Mouse (Mus musculus) thymus, adult 2 months (tissue): ENCODE data around the gene Scube3. TPM values are rescaled to one million over a fixed set of nuclear protein-coding genes. Genes with fewer than 3 reads are reported as not detected.

Experiments used
- DNase-seq: peaks from one replicate; pipeline ENCODE4 v3.0.0; 2021
- H3K27ac ChIP-seq: fragments of 200-500 bp; 2 replicates; pipeline ENCODE4 v1.5.1; 2012; ENCODE audit warnings: low read length, control low read depth; ENCODE audit not compliant: control insufficient read depth, insufficient read depth
- H3K27me3 ChIP-seq: fragments of 200-500 bp; 2 replicates; pipeline ENCODE4 v1.6.1; 2012; ENCODE audit warnings: mild to moderate bottlenecking, low read length, moderate library complexity, mixed read lengths; ENCODE audit not compliant: control insufficient read depth, insufficient read depth
- H3K36me3 ChIP-seq: fragments of 200-500 bp; 2 replicates; pipeline ENCODE4 v1.6.1; 2012; ENCODE audit warnings: mild to moderate bottlenecking, low read length, moderate library complexity; ENCODE audit not compliant: control insufficient read depth, insufficient read depth
- H3K4me1 ChIP-seq: fragments of 200-500 bp; replicated peaks from 2 replicates; pipeline ENCODE4 v1.6.1; 2012; ENCODE audit warnings: low read length; ENCODE audit not compliant: control insufficient read depth, insufficient read depth
- H3K4me3 ChIP-seq: fragments of 200-500 bp; 2 replicates; pipeline ENCODE4 v1.5.1; 2012; ENCODE audit warnings: mild to moderate bottlenecking, low read length, control low read depth, moderate library complexity; ENCODE audit not compliant: control insufficient read depth, insufficient read depth
- CTCF ChIP-seq: fragments of 200-500 bp; IDR thresholded peaks from 2 replicates; pipeline ENCODE4 v1.5.1; 2012; ENCODE audit warnings: mild to moderate bottlenecking, control low read depth, low read length, moderate library complexity, borderline replicate concordance; ENCODE audit not compliant: control insufficient read depth, poor library complexity, insufficient read depth; ENCODE audit errors: extremely low read depth
- POLR2A ChIP-seq: fragments of 200-500 bp; IDR thresholded peaks from 2 replicates; pipeline ENCODE4 v1.6.1; 2012; ENCODE audit warnings: mild to moderate bottlenecking, low read length, control low read depth, moderate library complexity; ENCODE audit not compliant: control insufficient read depth, poor library complexity, insufficient read depth; ENCODE audit errors: extremely low read depth
- WGBS: fragments of 180-500 bp; shearing (Covaris S2); methylation state at CpG from one replicate; pipeline ENCODE4 v1.1.7; 2018; 5-methylcytosine and 5-hydroxymethylcytosine counted together
- polyA plus RNA-seq: library from polyadenylated mRNA; depleted of rRNA; stranded (reverse); fragments of >200 nt; gene quantifications from 2 replicates; pipeline ENCODE4 v1.2.3, GENCODE M21; 2012

Scube3 gene
- polyA plus RNA-seq, 1 experiment, result 1.6 TPM

DNA sequence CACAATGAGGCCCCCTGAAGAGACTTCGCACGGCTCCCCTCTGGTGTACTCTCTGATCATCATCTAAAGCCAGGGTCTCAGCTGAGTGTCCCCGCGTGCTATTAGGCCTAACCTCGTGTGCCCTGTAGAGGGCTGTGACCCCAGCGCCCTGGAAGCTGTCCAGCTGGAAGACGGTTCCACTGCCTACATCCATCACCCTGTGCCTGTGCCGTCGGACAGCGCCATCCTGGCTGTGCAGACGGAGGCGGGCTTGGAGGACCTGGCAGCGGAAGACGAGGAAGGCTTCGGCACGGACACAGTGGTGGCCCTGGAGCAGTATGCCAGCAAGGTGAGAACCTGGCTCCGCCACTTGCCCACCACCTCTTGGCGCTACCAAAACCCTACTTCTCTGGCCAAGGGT is 55.7 kb downstream of the Scube3 start:
- no peak for DNase-seq
- H3K36me3 ChIP-seq, result no peaks in the 10 kb centered on the region
- no peak for TF ChIP-seq POLR2A
- no peak for TF ChIP-seq CTCF
- H3K27me3 ChIP-seq, result no peaks in the 10 kb centered on the region
- H3K27ac ChIP-seq, result no peak overlapping the region
- H3K4me1 ChIP-seq, result peaks cover 9% of the 10 kb centered on the region; the same call in 1 of the 2 replicates
- WGBS, result 95% methylated on average over 18 of the region's 18 CpGs
- no peak overlapping the region for H3K4me3 ChIP-seq

GRCm38 (mm10) chr17:28201982-28202381 is 60.0 kb downstream of the Scube3 start:
- Histone ChIP-seq H3K4me1 (peaks cover 32% of the 10 kb centered on the region), H3K27me3 (no peaks in the 10 kb centered on the region), H3K36me3 (no peaks in the 10 kb centered on the region), H3K27ac (no peak overlapping the region), H3K4me3 (no peak overlapping the region)
- 95% methylated on average over 14 of the region's 14 CpGs for WGBS
- no peak for DNase-seq
- TF ChIP-seq CTCF, result no peak

- DNase-seq, result peak; percentile 73
- Histone ChIP-seq H3K36me3 (no peaks in the 10 kb centered on the region), H3K4me1 (peaks cover 37% of the 10 kb centered on the region), H3K27ac (no peak overlapping the region), H3K4me3 (no peak overlapping the region), H3K27me3 (no peaks in the 10 kb centered on the region)
- WGBS, result 43% methylated on average over 14 of the region's 14 CpGs
- TF ChIP-seq CTCF (peak; percentile 94), POLR2A (0 out of 2 replicates have a peak, but pooled peaks have one; percentile 30)
Measured at GRCm38 (mm10) chr17:28204052-28204720, 62.2 kb downstream of the Scube3 start.

DNA sequence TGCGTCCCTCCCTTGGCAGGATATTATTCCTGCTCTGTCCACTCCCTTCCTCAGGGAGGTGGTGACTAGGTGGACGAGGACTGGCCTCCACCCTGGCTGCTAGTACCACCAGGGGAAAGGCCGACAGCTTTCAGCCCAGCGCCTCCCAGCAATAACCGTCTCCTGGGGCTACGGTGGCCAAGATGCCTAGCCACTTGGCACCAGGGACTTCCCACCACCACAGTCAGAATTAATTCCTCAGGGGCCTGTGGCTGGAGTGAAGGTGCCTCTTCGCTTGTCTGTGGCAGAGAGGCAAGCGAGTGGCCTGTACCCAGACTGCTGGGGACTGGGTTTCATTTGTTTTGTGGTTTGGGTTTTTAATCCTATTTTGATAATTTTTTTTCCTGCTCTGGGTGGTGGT is 63.5 kb downstream of the Scube3 start:
- H3K4me3 ChIP-seq, result no peak overlapping the region
- H3K4me1 ChIP-seq, result peaks cover 41% of the 10 kb centered on the region
- WGBS, result 73% methylated on average over 8 of the region's 8 CpGs
- H3K27ac ChIP-seq, result no peak overlapping the region
- no peaks in the 10 kb centered on the region for H3K36me3 ChIP-seq
- no peak for DNase-seq
- no peaks in the 10 kb centered on the region for H3K27me3 ChIP-seq
- TF ChIP-seq POLR2A (no peak), CTCF (no peak)

- Histone ChIP-seq H3K27me3 (no peaks in the 10 kb centered on the region), H3K27ac (peak overlapping the region; percentile 85), H3K4me1 (peaks cover 48% of the 10 kb centered on the region), H3K36me3 (no peaks in the 10 kb centered on the region), H3K4me3 (peak overlapping the region; percentile 26)
- no peak for TF ChIP-seq POLR2A
- no peak for TF ChIP-seq CTCF
- 24% methylated on average over 8 of the region's 8 CpGs for WGBS
- DNase-seq, result peak; percentile 58
Measured at GRCm38 (mm10) chr17:28207092-28207491, 65.2 kb downstream of the Scube3 start.

GRCm38 (mm10) chr17:28207591-28208313 is 65.8 kb downstream of the Scube3 start, which contains the start of gene Def6:
Def6 (plus strand) TSS chr17:28207778.
- Histone ChIP-seq H3K27me3 (no peaks in the 10 kb centered on the region), H3K4me3 (peak within 1 kb of the TSS; percentile 56), H3K27ac (peak within 1 kb of the TSS; percentile 85), H3K36me3 (no peaks in the 10 kb centered on the region), H3K4me1 (peaks cover 55% of the 10 kb centered on the region)
- TF ChIP-seq POLR2A, result peak; percentile 99
- peak; percentile 88 for TF ChIP-seq CTCF
- 1% methylated on average over 26 of the region's 26 CpGs for WGBS
- peak; percentile 88 for DNase-seq
